Mouse (Mus musculus): ENCODE measurements around the gene Adprm.

DNA sequence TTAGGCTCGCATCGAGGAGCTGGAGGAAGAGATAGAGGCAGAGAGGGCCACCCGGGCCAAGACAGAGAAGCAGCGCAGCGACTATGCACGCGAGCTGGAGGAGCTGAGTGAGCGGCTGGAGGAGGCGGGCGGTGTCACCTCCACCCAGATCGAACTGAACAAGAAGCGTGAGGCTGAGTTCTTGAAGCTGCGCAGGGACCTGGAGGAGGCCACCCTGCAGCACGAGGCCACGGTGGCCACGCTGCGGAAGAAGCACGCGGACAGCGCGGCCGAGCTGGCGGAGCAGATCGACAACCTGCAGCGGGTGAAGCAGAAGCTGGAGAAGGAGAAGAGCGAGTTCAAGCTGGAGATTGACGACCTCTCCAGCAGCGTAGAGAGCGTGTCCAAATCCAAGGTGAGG, 42.1 kb upstream of the Adprm start:
- no peak for TF ChIP-seq MAX (IDR thresholded peaks at IDR 0.05)
- TF ChIP-seq CTCF (IDR thresholded peaks at IDR 0.05; ENCODE audit: control insufficient read depth, insufficient read depth, insufficient read length), result no peak
